Mouse (Mus musculus) kidney, adult 2 months (tissue): ENCODE measurements at regions not wholly inside any gene's neighbourhood (a gene's known extent, or its start where the extent isn't known, plus 50 kb on each side); places are given as distances from the start of the nearest gene placed in this dataset.

Source experiments
- CTCF ChIP-seq: fragments of 200-500 bp; conservative IDR thresholded peaks from 2 replicates; pipeline ENCODE4 v1.5.1; 2011; ENCODE audit warnings: low read depth, mild to moderate bottlenecking, control low read depth, low read length, moderate library complexity, mixed read lengths; ENCODE audit not compliant: insufficient read depth, insufficient read length
- POLR2A ChIP-seq: fragments of 200-500 bp; IDR thresholded peaks from one replicate; pipeline ENCODE4 v1.6.1; 2011; ENCODE audit warnings: low read depth, low read length, control low read depth

- TF ChIP-seq POLR2A: no peak
- TF ChIP-seq CTCF: no peak
Measured at GRCm38 (mm10) chr11:43349564-43349963, 76.5 kb downstream of the Pttg1 start.
